Mouse (Mus musculus): ENCODE results near the gene Znrf1. TPM values are rescaled to one million over a fixed set of nuclear protein-coding genes. Genes with fewer than 3 reads are reported as not detected.

Znrf1 gene
- polyA plus RNA-seq, 1 experiment: 43.8 TPM

GRCm38 (mm10) chr8:111509278-111509677 is 26.6 kb upstream of the Znrf1 start:
- no peak overlapping the region for H3K4me3 ChIP-seq (ENCODE audit: insufficient read depth, low read length)
- H3K27ac ChIP-seq (ENCODE audit: insufficient read depth, low read length): no peak overlapping the region
- no peak for TF ChIP-seq POLR2A (IDR thresholded peaks at IDR 0.05; ENCODE audit: low read depth, low read length)
- TF ChIP-seq CTCF (IDR thresholded peaks at IDR 0.05; ENCODE audit: borderline replicate concordance, insufficient read depth, low read length): no peak
- no peaks in the 10 kb centered on the region; the same call in 1 of the 2 replicates for H3K4me1 ChIP-seq (ENCODE audit: control insufficient read depth, insufficient read depth, low read length)

GRCm38 (mm10) chr8:111510401-111510800 is 25.5 kb upstream of the Znrf1 start:
- Histone ChIP-seq H3K4me3 (ENCODE audit: insufficient read depth, low read length) (no peak overlapping the region), H3K4me1 (ENCODE audit: control insufficient read depth, insufficient read depth, low read length) (no peaks in the 10 kb centered on the region; the same call in 1 of the 2 replicates), H3K27ac (ENCODE audit: insufficient read depth, low read length) (no peak overlapping the region)
- no peak for TF ChIP-seq POLR2A (IDR thresholded peaks at IDR 0.05; ENCODE audit: low read depth, low read length)
- TF ChIP-seq CTCF (IDR thresholded peaks at IDR 0.05; ENCODE audit: borderline replicate concordance, insufficient read depth, low read length): no peak

GRCm38 (mm10) chr8:111512941-111513340 is 23.0 kb upstream of the Znrf1 start:
- no peak for TF ChIP-seq CTCF (IDR thresholded peaks at IDR 0.05; ENCODE audit: borderline replicate concordance, insufficient read depth, low read length)
- no peak overlapping the region for H3K27ac ChIP-seq (ENCODE audit: insufficient read depth, low read length)
- H3K4me3 ChIP-seq (ENCODE audit: insufficient read depth, low read length): no peak overlapping the region
- H3K4me1 ChIP-seq (ENCODE audit: control insufficient read depth, insufficient read depth, low read length): no peaks in the 10 kb centered on the region; the same call in 1 of the 2 replicates

GRCm38 (mm10) chr8:111513446-111513845 is 22.5 kb upstream of the Znrf1 start:
- TF ChIP-seq POLR2A (IDR thresholded peaks at IDR 0.05; ENCODE audit: low read depth, low read length) (no peak), CTCF (IDR thresholded peaks at IDR 0.05; ENCODE audit: borderline replicate concordance, insufficient read depth, low read length) (no peak)
- no peak overlapping the region for H3K27ac ChIP-seq (ENCODE audit: insufficient read depth, low read length)
- H3K4me1 ChIP-seq (ENCODE audit: control insufficient read depth, insufficient read depth, low read length): no peaks in the 10 kb centered on the region; the same call in 1 of the 2 replicates
- H3K4me3 ChIP-seq (ENCODE audit: insufficient read depth, low read length): no peak overlapping the region

GRCm38 (mm10) chr8:111516451-111517035 is 19.4 kb upstream of the Znrf1 start:
- Histone ChIP-seq H3K27ac (ENCODE audit: insufficient read depth, low read length) (no peak overlapping the region), H3K4me1 (ENCODE audit: control insufficient read depth, insufficient read depth, low read length) (no peaks in the 10 kb centered on the region), H3K4me3 (ENCODE audit: insufficient read depth, low read length) (no peak overlapping the region)
- no peak for TF ChIP-seq POLR2A (IDR thresholded peaks at IDR 0.05; ENCODE audit: low read depth, low read length)

- TF ChIP-seq CTCF (IDR thresholded peaks at IDR 0.05; ENCODE audit: borderline replicate concordance, insufficient read depth, low read length) (no peak), POLR2A (IDR thresholded peaks at IDR 0.05; ENCODE audit: low read depth, low read length) (no peak)
- no peak overlapping the region for H3K27ac ChIP-seq (ENCODE audit: insufficient read depth, low read length)
Observed at GRCm38 (mm10) chr8:111517466-111517865, 18.4 kb upstream of the Znrf1 start.

GRCm38 (mm10) chr8:111521713-111522429 is 14.0 kb upstream of the Znrf1 start, which contains the start of gene Wdr59:
Wdr59 (minus strand) TSS chr8:111522092.
- TF ChIP-seq CTCF (IDR thresholded peaks at IDR 0.05; ENCODE audit: borderline replicate concordance, insufficient read depth, low read length) (no peak), POLR2A (IDR thresholded peaks at IDR 0.05; ENCODE audit: low read depth, low read length) (peak; percentile 59)
- H3K4me1 ChIP-seq (ENCODE audit: control insufficient read depth, insufficient read depth, low read length): no peaks in the 10 kb centered on the region
- H3K4me3 ChIP-seq (ENCODE audit: insufficient read depth, low read length): peak within 1 kb of the TSS; percentile 97
- no peak within 1 kb of the TSS for H3K27ac ChIP-seq (ENCODE audit: insufficient read depth, low read length)

More at GRCm38 (mm10) chr8:111517466-111517865, 18.4 kb upstream of the Znrf1 start:
- no peak overlapping the region for H3K4me3 ChIP-seq (ENCODE audit: insufficient read depth, low read length)
- no peaks in the 10 kb centered on the region for H3K4me1 ChIP-seq (ENCODE audit: control insufficient read depth, insufficient read depth, low read length)

GRCm38 (mm10) chr8:111526403-111527024 is 9.4 kb upstream of the Znrf1 start:
- Histone ChIP-seq H3K4me3 (ENCODE audit: insufficient read depth, low read length) (no peak overlapping the region), H3K4me1 (ENCODE audit: control insufficient read depth, insufficient read depth, low read length) (no peaks in the 10 kb centered on the region), H3K27ac (ENCODE audit: insufficient read depth, low read length) (no peak overlapping the region)
- TF ChIP-seq CTCF (IDR thresholded peaks at IDR 0.05; ENCODE audit: borderline replicate concordance, insufficient read depth, low read length) (no peak), POLR2A (IDR thresholded peaks at IDR 0.05; ENCODE audit: low read depth, low read length) (no peak)

- no peaks in the 10 kb centered on the region for H3K4me1 ChIP-seq (ENCODE audit: control insufficient read depth, insufficient read depth, low read length)
- H3K27ac ChIP-seq (ENCODE audit: insufficient read depth, low read length): no peak overlapping the region
- no peak overlapping the region for H3K4me3 ChIP-seq (ENCODE audit: insufficient read depth, low read length)
- no peak for TF ChIP-seq CTCF (IDR thresholded peaks at IDR 0.05; ENCODE audit: borderline replicate concordance, insufficient read depth, low read length)
- TF ChIP-seq POLR2A (IDR thresholded peaks at IDR 0.05; ENCODE audit: low read depth, low read length): no peak
Observed at GRCm38 (mm10) chr8:111527149-111527548, 8.7 kb upstream of the Znrf1 start.

GRCm38 (mm10) chr8:111528071-111528470 is 7.8 kb upstream of the Znrf1 start:
- TF ChIP-seq POLR2A (IDR thresholded peaks at IDR 0.05; ENCODE audit: low read depth, low read length) (no peak), CTCF (IDR thresholded peaks at IDR 0.05; ENCODE audit: borderline replicate concordance, insufficient read depth, low read length) (no peak)
- H3K4me3 ChIP-seq (ENCODE audit: insufficient read depth, low read length): no peak overlapping the region
- H3K27ac ChIP-seq (ENCODE audit: insufficient read depth, low read length): no peak overlapping the region
- no peaks in the 10 kb centered on the region for H3K4me1 ChIP-seq (ENCODE audit: control insufficient read depth, insufficient read depth, low read length)

Measured in embryonic fibroblast, embryonic 13.5 days (primary cell).